Mouse (Mus musculus) cerebellum, postnatal 25 days (tissue): ENCODE data around the gene Egfr.

ENCODE experiments used
- DNase-seq, 2 experiments: peaks; one replicate each; pipeline ENCODE4 v3.0.0; 2021; ENCODE audit warnings: mixed read lengths in 2 of 2

Egfr gene

GRCm38 (mm10) chr11:16900653-16901416 lies 148.8 kb downstream of the Egfr start:
- DNase-seq, result no peak

GRCm38 (mm10) chr11:16904302-16905011 lies 152.5 kb downstream of the Egfr start:
- DNase-seq, result peak in 1 of 2 experiments; percentile 16

- DNase-seq, result no peak
These were observed 153.0 kb downstream of the Egfr start for GRCm38 (mm10) chr11:16905012-16905332.

- DNase-seq, result no peak
These were observed 154.5 kb downstream of the Egfr start for GRCm38 (mm10) chr11:16906530-16906929.

- no peak for DNase-seq
These were observed 155.6 kb downstream of the Egfr start for GRCm38 (mm10) chr11:16907517-16908129.

- no peak for DNase-seq
These were observed 162.8 kb downstream of the Egfr start for GRCm38 (mm10) chr11:16914756-16915155.

GRCm38 (mm10) chr11:16915850-16916249 lies 163.8 kb downstream of the Egfr start:
- no peak for DNase-seq

GRCm38 (mm10) chr11:16917512-16917911 lies 165.5 kb downstream of the Egfr start:
- DNase-seq, result no peak

- no peak for DNase-seq
These were observed 180.2 kb downstream of the Egfr start for GRCm38 (mm10) chr11:16932159-16932558.

GRCm38 (mm10) chr11:16935577-16936236 lies 183.7 kb downstream of the Egfr start:
- DNase-seq, result no peak

- DNase-seq, result no peak
These were observed 189.2 kb downstream of the Egfr start for GRCm38 (mm10) chr11:16941103-16941793.

- peak in 1 of 2 experiments; percentile 13 for DNase-seq
These were observed 190.0 kb downstream of the Egfr start for GRCm38 (mm10) chr11:16941973-16942452.

GRCm38 (mm10) chr11:16943016-16943415 lies 191.0 kb downstream of the Egfr start:
- DNase-seq, result no peak

GRCm38 (mm10) chr11:16948756-16949155 lies 196.8 kb downstream of the Egfr start:
- peak in 1 of 2 experiments; percentile 33 for DNase-seq

GRCm38 (mm10) chr11:16950226-16950975 lies 198.4 kb downstream of the Egfr start:
- DNase-seq, result no peak

- peak; percentile 93 to 96 for DNase-seq
These were observed 199.2 kb downstream of the Egfr start, which contains the start of gene Fbxo48 for GRCm38 (mm10) chr11:16950976-16951760. Fbxo48 (plus strand) TSS chr11:16951375.

GRCm38 (mm10) chr11:16951761-16952010 lies 199.7 kb downstream of the Egfr start:
- DNase-seq, result no peak

GRCm38 (mm10) chr11:16956115-16956862 lies 204.3 kb downstream of the Egfr start:
- DNase-seq, result no peak

- DNase-seq, result no peak
These were observed 205.0 kb downstream of the Egfr start for GRCm38 (mm10) chr11:16957030-16957429.

GRCm38 (mm10) chr11:16958520-16958919 lies 206.5 kb downstream of the Egfr start:
- no peak for DNase-seq
